Mouse (Mus musculus): ENCODE data around the gene Foxc2. TPM values are rescaled to one million over a fixed set of nuclear protein-coding genes. Genes with fewer than 3 reads are reported as not detected.

Gene Foxc2
- 2.6 and 3.4 TPM in 2 replicates for polyA plus RNA-seq (2014; fragmentation: Nextera tagmentation; extraction: Ambion mirVana)

GRCm38 (mm10) chr8:121115948-121116347 is at the start of gene Foxc2:
Foxc2 (plus strand) TSS chr8:121116171.
- peak within 1 kb of the TSS; percentile 73 for H3K27ac ChIP-seq (ENCODE audit: low read depth, low read length)
- H3K4me3 ChIP-seq (ENCODE audit: low read depth, low read length) = peak within 1 kb of the TSS; percentile 50
- WGBS = under 1% methylated on average over 25 of the region's 25 CpGs
- no peaks in the 10 kb centered on the region for H3K9me3 ChIP-seq (ENCODE audit: control insufficient read depth, low read length)
- H3K36me3 ChIP-seq (ENCODE audit: control insufficient read depth, insufficient read depth, low read length) = no peaks in the 10 kb centered on the region
- DNase-seq (ENCODE audit: low spot score) = no peak
- no peak for ATAC-seq (replicated peaks; ENCODE audit: low FRiP score)
- H3K9ac ChIP-seq (ENCODE audit: low read depth, low read length) = peak within 1 kb of the TSS; percentile 59
- H3K4me1 ChIP-seq (replicated peaks; ENCODE audit: control insufficient read depth, insufficient read depth, low read length) = peaks cover 3% of the 10 kb centered on the region
- peaks cover 82% of the 10 kb centered on the region for H3K27me3 ChIP-seq (replicated peaks; ENCODE audit: control insufficient read depth, insufficient read depth, low read length)
- H3K4me2 ChIP-seq = peak within 1 kb of the TSS; percentile 84

DNA sequence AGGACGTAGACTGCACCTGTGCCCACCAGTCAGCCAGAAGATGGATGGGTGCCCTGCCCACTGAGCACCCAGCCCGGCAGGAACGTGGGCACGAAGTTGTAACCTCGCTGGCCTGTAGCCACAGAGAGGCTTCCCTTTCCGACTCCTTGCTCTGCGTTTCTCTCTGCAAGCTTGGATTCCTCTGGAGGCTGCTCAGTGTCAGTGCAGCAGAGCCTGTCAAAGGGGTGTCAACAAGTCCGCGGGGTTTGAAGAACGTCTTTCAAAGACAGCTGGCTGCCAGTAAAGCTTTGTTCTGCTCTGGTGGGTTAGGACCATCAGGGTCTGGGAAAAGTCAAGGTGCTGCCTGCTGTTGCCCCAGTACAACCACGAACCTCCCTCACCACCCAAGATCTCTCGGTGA is 44.5 kb upstream of the Foxc2 start:
- Histone ChIP-seq H3K27me3 (replicated peaks; ENCODE audit: control insufficient read depth, insufficient read depth, low read length) (peaks cover 75% of the 10 kb centered on the region), H3K4me1 (replicated peaks; ENCODE audit: control insufficient read depth, insufficient read depth, low read length) (peaks cover 8% of the 10 kb centered on the region; the same call in 1 of the 2 replicates), H3K36me3 (ENCODE audit: control insufficient read depth, insufficient read depth, low read length) (no peaks in the 10 kb centered on the region), H3K4me3 (ENCODE audit: low read depth, low read length) (no peak overlapping the region), H3K4me2 (no peak overlapping the region; the same call in 1 of the 2 replicates), H3K9ac (ENCODE audit: low read depth, low read length) (no peak overlapping the region), H3K9me3 (ENCODE audit: control insufficient read depth, low read length) (no peaks in the 10 kb centered on the region), H3K27ac (ENCODE audit: low read depth, low read length) (no peak overlapping the region)
- ATAC-seq (replicated peaks; ENCODE audit: low FRiP score) (no peak), DNase-seq (ENCODE audit: low spot score) (no peak)
- 6% methylated on average over 12 of the region's 12 CpGs for WGBS

GRCm38 (mm10) chr8:121072406-121073130 is 43.4 kb upstream of the Foxc2 start:
- H3K27me3 ChIP-seq (replicated peaks; ENCODE audit: control insufficient read depth, insufficient read depth, low read length) = peaks cover 87% of the 10 kb centered on the region
- no peak overlapping the region for H3K9ac ChIP-seq (ENCODE audit: low read depth, low read length)
- H3K9me3 ChIP-seq (ENCODE audit: control insufficient read depth, low read length) = no peaks in the 10 kb centered on the region
- H3K4me1 ChIP-seq (replicated peaks; ENCODE audit: control insufficient read depth, insufficient read depth, low read length) = peaks cover 8% of the 10 kb centered on the region; the same call in 1 of the 2 replicates
- WGBS = 19% methylated on average over 11 of the region's 11 CpGs
- H3K36me3 ChIP-seq (ENCODE audit: control insufficient read depth, insufficient read depth, low read length) = no peaks in the 10 kb centered on the region
- no peak overlapping the region for H3K4me2 ChIP-seq
- H3K27ac ChIP-seq (ENCODE audit: low read depth, low read length) = no peak overlapping the region
- ATAC-seq (replicated peaks; ENCODE audit: low FRiP score) (no peak), DNase-seq (ENCODE audit: low spot score) (peak; percentile 34)
- H3K4me3 ChIP-seq (ENCODE audit: low read depth, low read length) = no peak overlapping the region

DNA sequence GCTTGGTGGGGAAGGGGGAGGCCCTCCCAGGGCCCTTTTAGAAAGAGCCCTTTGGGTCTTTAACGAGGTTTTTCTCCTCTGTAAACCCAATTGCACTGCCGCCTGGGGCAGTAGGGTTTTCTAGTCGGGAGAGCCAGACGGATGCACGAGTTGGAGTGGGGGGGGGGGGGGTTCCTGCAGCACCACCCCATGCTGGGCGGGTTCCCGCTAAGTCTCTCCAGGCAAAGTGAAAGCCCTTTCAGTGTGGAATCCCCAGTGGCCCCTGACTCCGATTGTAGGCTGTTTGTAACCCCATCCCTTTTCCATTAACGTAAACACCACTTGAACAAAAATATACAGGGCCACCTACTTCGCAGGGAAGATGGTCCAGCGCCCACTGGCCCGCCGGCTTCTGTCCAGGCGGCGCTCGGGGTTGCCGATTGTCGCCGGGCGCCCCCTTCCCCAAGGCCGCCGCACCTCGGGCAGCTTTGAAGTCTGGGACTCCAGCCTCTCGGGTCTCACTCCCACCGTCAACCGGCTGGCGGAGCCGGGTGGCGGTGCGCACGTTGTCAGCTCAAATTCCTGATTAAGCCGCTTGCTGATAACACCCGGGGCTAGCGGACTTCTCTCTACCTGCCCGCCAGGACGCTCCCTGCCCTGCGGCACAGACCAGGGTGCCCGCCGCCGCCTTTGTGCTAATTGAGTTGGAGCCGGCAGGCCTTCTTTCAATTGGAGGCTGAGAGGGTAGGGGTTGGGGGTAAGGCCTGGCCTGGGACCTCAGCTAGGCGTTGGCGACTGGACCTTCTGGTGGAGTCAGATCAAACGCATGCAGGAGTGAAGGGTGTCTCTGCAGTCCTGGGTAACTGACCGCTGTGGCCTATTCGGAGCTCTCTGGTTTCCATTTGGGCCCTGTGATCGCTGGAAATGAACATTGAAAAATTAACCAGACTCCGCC is 42.5 kb upstream of the Foxc2 start:
- H3K27ac ChIP-seq (ENCODE audit: low read depth, low read length) = 0 out of 2 replicates have a peak overlapping the region, but pooled peaks have one; percentile 11
- H3K4me1 ChIP-seq (replicated peaks; ENCODE audit: control insufficient read depth, insufficient read depth, low read length) = peaks cover 8% of the 10 kb centered on the region; the same call in 1 of the 2 replicates
- 3% methylated on average over 48 of the region's 48 CpGs for WGBS
- no peaks in the 10 kb centered on the region for H3K36me3 ChIP-seq (ENCODE audit: control insufficient read depth, insufficient read depth, low read length)
- peak overlapping the region; percentile 49 for H3K4me2 ChIP-seq
- H3K9me3 ChIP-seq (ENCODE audit: control insufficient read depth, low read length) = no peaks in the 10 kb centered on the region
- ATAC-seq (replicated peaks; ENCODE audit: low FRiP score) (no peak), DNase-seq (ENCODE audit: low spot score) (peak; percentile 43)
- H3K4me3 ChIP-seq (ENCODE audit: low read depth, low read length) = peak overlapping the region; percentile 7
- no peak overlapping the region for H3K9ac ChIP-seq (ENCODE audit: low read depth, low read length)
- peaks cover 94% of the 10 kb centered on the region for H3K27me3 ChIP-seq (replicated peaks; ENCODE audit: control insufficient read depth, insufficient read depth, low read length)

DNA sequence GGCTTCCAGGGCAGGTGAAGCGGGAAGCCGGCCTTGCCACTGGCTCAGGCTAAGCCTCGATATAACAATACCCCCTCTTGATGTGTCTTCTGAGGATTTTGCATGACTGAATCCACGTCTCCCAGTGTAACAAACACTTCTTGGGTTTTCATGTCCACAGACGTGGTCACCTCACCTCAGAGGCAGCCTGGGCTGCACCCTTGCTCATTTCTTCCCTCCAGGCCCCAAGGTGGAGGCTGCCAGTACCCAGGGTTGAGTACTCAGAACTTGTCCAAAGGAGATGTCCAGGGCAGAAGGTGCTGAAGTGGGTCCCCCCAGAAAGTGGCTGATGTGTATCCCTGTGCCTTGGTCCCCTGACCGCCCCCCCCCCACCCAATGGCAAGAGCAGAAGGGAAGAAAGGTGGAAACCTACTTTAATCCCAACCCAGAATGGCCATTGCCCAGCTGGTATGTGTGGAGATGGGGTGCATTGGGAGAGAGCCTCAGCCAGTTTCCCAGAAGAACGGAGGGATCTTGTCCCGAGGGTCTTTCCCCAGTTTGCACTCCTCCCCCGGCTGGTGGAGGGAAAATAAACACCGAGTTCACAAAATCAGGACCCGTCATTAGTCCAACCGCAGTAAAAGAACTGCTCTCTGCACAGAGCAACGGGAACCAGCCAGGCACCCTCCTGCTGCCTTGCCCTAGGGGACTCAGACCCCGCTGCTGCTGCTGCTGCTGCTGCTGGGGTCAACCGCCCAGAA is 41.7 kb upstream of the Foxc2 start:
- Histone ChIP-seq H3K9me3 (ENCODE audit: control insufficient read depth, low read length) (no peaks in the 10 kb centered on the region), H3K27ac (ENCODE audit: low read depth, low read length) (no peak overlapping the region), H3K27me3 (replicated peaks; ENCODE audit: control insufficient read depth, insufficient read depth, low read length) (peaks cover 97% of the 10 kb centered on the region), H3K4me2 (peak overlapping the region; percentile 49), H3K9ac (ENCODE audit: low read depth, low read length) (no peak overlapping the region), H3K4me1 (replicated peaks; ENCODE audit: control insufficient read depth, insufficient read depth, low read length) (peaks cover 8% of the 10 kb centered on the region; the same call in 1 of the 2 replicates), H3K36me3 (ENCODE audit: control insufficient read depth, insufficient read depth, low read length) (no peaks in the 10 kb centered on the region), H3K4me3 (ENCODE audit: low read depth, low read length) (no peak overlapping the region)
- WGBS = 7% methylated on average over 15 of the region's 15 CpGs
- peak; percentile 39 for DNase-seq (ENCODE audit: low spot score)
- ATAC-seq (replicated peaks; ENCODE audit: low FRiP score) = no peak

- Histone ChIP-seq H3K36me3 (ENCODE audit: control insufficient read depth, insufficient read depth, low read length) (no peaks in the 10 kb centered on the region), H3K27ac (ENCODE audit: low read depth, low read length) (no peak overlapping the region), H3K27me3 (replicated peaks; ENCODE audit: control insufficient read depth, insufficient read depth, low read length) (peaks cover 98% of the 10 kb centered on the region), H3K4me2 (peak overlapping the region; percentile 1; the same call in 1 of the 2 replicates), H3K9me3 (ENCODE audit: control insufficient read depth, low read length) (no peaks in the 10 kb centered on the region), H3K4me1 (replicated peaks; ENCODE audit: control insufficient read depth, insufficient read depth, low read length) (peaks cover 8% of the 10 kb centered on the region; the same call in 1 of the 2 replicates), H3K9ac (ENCODE audit: low read depth, low read length) (no peak overlapping the region), H3K4me3 (ENCODE audit: low read depth, low read length) (no peak overlapping the region)
- 5% methylated on average over 10 of the region's 10 CpGs for WGBS
- ATAC-seq (replicated peaks; ENCODE audit: low FRiP score) = no peak
- DNase-seq (ENCODE audit: low spot score) = no peak
Observed at GRCm38 (mm10) chr8:121074848-121075145, 41.2 kb upstream of the Foxc2 start.

DNA sequence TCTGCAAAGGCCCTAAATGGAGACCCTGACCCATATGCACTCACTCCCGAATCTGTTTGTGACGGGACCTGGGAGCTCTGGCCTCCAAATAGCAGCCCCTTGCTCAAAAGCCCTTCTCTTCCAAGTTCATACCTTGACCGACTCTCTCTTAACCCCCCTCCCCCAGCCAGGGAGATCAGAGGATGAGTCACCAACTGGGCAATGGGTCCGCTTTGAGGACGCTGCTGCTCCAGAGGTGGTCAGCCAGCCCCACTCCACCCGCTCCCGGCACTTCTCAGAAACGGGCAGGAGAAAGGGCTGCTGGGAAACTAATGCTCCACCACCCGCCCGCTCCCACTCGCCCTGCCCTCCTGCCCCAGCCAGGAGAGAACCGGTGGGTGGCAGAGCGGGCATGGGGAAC is 40.0 kb upstream of the Foxc2 start:
- 6% methylated on average over 13 of the region's 13 CpGs for WGBS
- H3K4me3 ChIP-seq (ENCODE audit: low read depth, low read length) = no peak overlapping the region

GRCm38 (mm10) chr8:121076555-121076954 is 39.4 kb upstream of the Foxc2 start:
- H3K4me2 ChIP-seq = no peak overlapping the region
- H3K36me3 ChIP-seq (ENCODE audit: control insufficient read depth, insufficient read depth, low read length) = no peaks in the 10 kb centered on the region
- no peak overlapping the region for H3K4me3 ChIP-seq (ENCODE audit: low read depth, low read length)
- DNase-seq (ENCODE audit: low spot score) = no peak
- H3K9me3 ChIP-seq (ENCODE audit: control insufficient read depth, low read length) = no peaks in the 10 kb centered on the region
- WGBS = 28% methylated on average over 7 of the region's 7 CpGs
- no peak overlapping the region for H3K9ac ChIP-seq (ENCODE audit: low read depth, low read length)
- ATAC-seq (replicated peaks; ENCODE audit: low FRiP score) = no peak
- H3K4me1 ChIP-seq (replicated peaks; ENCODE audit: control insufficient read depth, insufficient read depth, low read length) = peaks cover 6% of the 10 kb centered on the region; the same call in 1 of the 2 replicates
- H3K27ac ChIP-seq (ENCODE audit: low read depth, low read length) = no peak overlapping the region
- peaks cover 98% of the 10 kb centered on the region for H3K27me3 ChIP-seq (replicated peaks; ENCODE audit: control insufficient read depth, insufficient read depth, low read length)

More for the DNA sequence above, 40.0 kb upstream of the Foxc2 start:
- ATAC-seq (replicated peaks; ENCODE audit: low FRiP score) (no peak), DNase-seq (ENCODE audit: low spot score) (peak; percentile 32)
- no peak overlapping the region for H3K9ac ChIP-seq (ENCODE audit: low read depth, low read length)
- H3K4me2 ChIP-seq = no peak overlapping the region
- H3K36me3 ChIP-seq (ENCODE audit: control insufficient read depth, insufficient read depth, low read length) = no peaks in the 10 kb centered on the region
- peaks cover 98% of the 10 kb centered on the region for H3K27me3 ChIP-seq (replicated peaks; ENCODE audit: control insufficient read depth, insufficient read depth, low read length)
- peaks cover 8% of the 10 kb centered on the region; the same call in 1 of the 2 replicates for H3K4me1 ChIP-seq (replicated peaks; ENCODE audit: control insufficient read depth, insufficient read depth, low read length)
- no peaks in the 10 kb centered on the region for H3K9me3 ChIP-seq (ENCODE audit: control insufficient read depth, low read length)
- H3K27ac ChIP-seq (ENCODE audit: low read depth, low read length) = no peak overlapping the region

Measured in liver, embryonic 11.5 days (tissue).